Mouse (Mus musculus) lung, embryonic 16.5 days (tissue): ENCODE data around the gene Foxr1. TPM values are rescaled to one million over a fixed set of nuclear protein-coding genes. Genes with fewer than 3 reads are reported as not detected.
A peak's percentile ranks its signal among the peaks of the same experiment; 100 is the strongest.
"Not testable (repeated sequence)": the region's sequence is repeated elsewhere in the genome, so short reads cannot be mapped to it uniquely, and the experiment has no call there.

ENCODE experiments used
- ATAC-seq: fragments of 200-750 bp; cut with Nextera tagmentation; 2 replicates; pipeline ENCODE4 v1.8.0; 2017; ENCODE audit warnings: low read depth, mild to moderate bottlenecking, moderate library complexity
- H3K27ac ChIP-seq: fragments of 300-500 bp; sonication (generic); 2 replicates; pipeline ENCODE4 v1.5.1; 2014; ENCODE audit warnings: mild to moderate bottlenecking, control low read depth, low read length
- H3K27me3 ChIP-seq: fragments of 300-500 bp; sonication (generic); 2 replicates; pipeline ENCODE4 v1.6.1; 2014; ENCODE audit warnings: low read depth, low read length, mixed read lengths; ENCODE audit not compliant: control insufficient read depth, insufficient read depth
- H3K36me3 ChIP-seq: fragments of 300-500 bp; sonication (generic); 2 replicates; pipeline ENCODE4 v1.6.1; 2014; ENCODE audit warnings: low read length; ENCODE audit not compliant: control insufficient read depth, insufficient read depth
- H3K4me1 ChIP-seq: fragments of 300-500 bp; sonication (generic); replicated peaks from 2 replicates; pipeline ENCODE4 v1.6.1; 2014; ENCODE audit warnings: low read length, mixed read lengths; ENCODE audit not compliant: control insufficient read depth, insufficient read depth
- H3K4me2 ChIP-seq: fragments of 300-500 bp; sonication (generic); 2 replicates; pipeline ENCODE4 v1.6.1; 2014; ENCODE audit warnings: low read depth, low read length, control low read depth
- H3K4me3 ChIP-seq: fragments of 300-500 bp; sonication (generic); 2 replicates; pipeline ENCODE4 v1.5.1; 2014; ENCODE audit warnings: mild to moderate bottlenecking, low read length, control low read depth
- H3K9ac ChIP-seq: fragments of 300-500 bp; sonication (generic); 2 replicates; pipeline ENCODE4 v1.6.1; 2014; ENCODE audit warnings: low read length, control low read depth
- H3K9me3 ChIP-seq: fragments of 300-500 bp; sonication (generic); 2 replicates; pipeline ENCODE4 v1.6.1; 2016; ENCODE audit warnings: low read length; ENCODE audit not compliant: control insufficient read depth
- WGBS: fragments of 180-500 bp; shearing (Covaris S2); extraction: QIAGEN DNeasy Blood & Tissue Kit; methylation state at CpG from one replicate; pipeline ENCODE4 v1.1.7; 2014; 5-methylcytosine and 5-hydroxymethylcytosine counted together
- polyA plus RNA-seq: library from polyadenylated mRNA; unstranded; fragments of >200 nt; fragmentation: Nextera tagmentation; extraction: Ambion mirVana; gene quantifications from 2 replicates; pipeline ENCODE4 v1.2.1, GENCODE M21; 2015

Gene Foxr1
- polyA plus RNA-seq, 1 experiment from 2014 or later = not detected

GRCm38 (mm10) chr9:44410647-44411336 lies 30.1 kb downstream of the Foxr1 start:
- Histone ChIP-seq H3K4me1 (peaks cover 10% of the 10 kb centered on the region; the same call in 1 of the 2 replicates), H3K9ac (no peak overlapping the region), H3K4me3 (no peak overlapping the region), H3K27ac (no peak overlapping the region), H3K36me3 (peaks cover 34% of the 10 kb centered on the region), H3K27me3 (no peaks in the 10 kb centered on the region), H3K9me3 (no peaks in the 10 kb centered on the region), H3K4me2 (no peak overlapping the region)
- ATAC-seq = no peak
- 61% methylated on average over 2 of the region's 2 CpGs for WGBS

DNA sequence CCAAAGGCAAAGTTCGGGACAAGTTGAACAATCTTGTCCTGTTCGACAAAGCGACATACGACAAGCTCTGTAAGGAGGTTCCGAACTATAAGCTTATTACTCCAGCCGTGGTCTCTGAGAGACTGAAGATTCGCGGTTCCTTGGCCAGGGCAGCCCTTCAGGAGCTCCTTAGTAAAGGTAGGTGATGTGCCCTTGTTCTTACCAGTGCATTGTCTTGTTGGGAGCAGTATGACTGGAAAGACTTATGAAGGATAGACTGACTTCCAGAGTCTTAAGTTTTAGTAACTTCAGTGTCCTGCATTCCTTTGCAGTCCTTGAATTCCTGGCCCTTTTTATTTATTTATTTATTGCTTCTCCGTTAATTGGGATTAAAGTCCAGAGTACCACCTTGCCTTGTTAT lies 32.2 kb downstream of the Foxr1 start:
- H3K27ac ChIP-seq, ATAC-seq, H3K9me3 ChIP-seq, H3K4me1 ChIP-seq, H3K27me3 ChIP-seq: not testable (repeated sequence)
- Histone ChIP-seq H3K4me3 (peak overlapping the region; percentile 89), H3K9ac (peak overlapping the region; percentile 92), H3K4me2 (peak overlapping the region; percentile 81), H3K36me3 (peaks cover 44% of the 10 kb centered on the region)
- 77% methylated on average over 9 of the region's 9 CpGs for WGBS

- no peaks in the 10 kb centered on the region for H3K27me3 ChIP-seq
- H3K4me3 ChIP-seq = peak overlapping the region; percentile 89
- no peaks in the 10 kb centered on the region for H3K9me3 ChIP-seq
- H3K36me3 ChIP-seq = peaks cover 47% of the 10 kb centered on the region
- no peak for ATAC-seq
- peaks cover 10% of the 10 kb centered on the region; the same call in 1 of the 2 replicates for H3K4me1 ChIP-seq
- H3K4me2 ChIP-seq = peak overlapping the region; percentile 81
- 0% methylated on average over 24 of the region's 24 CpGs for WGBS
- peak overlapping the region; percentile 92 for H3K9ac ChIP-seq
- peak overlapping the region; percentile 99 for H3K27ac ChIP-seq
These were observed 33.2 kb downstream of the Foxr1 start for GRCm38 (mm10) chr9:44407752-44408097.

GRCm38 (mm10) chr9:44406906-44407751 lies 33.8 kb downstream of the Foxr1 start, which contains the start of the genes Rps25 and Trappc4:
TSS of gene Rps25 (plus strand) at chr9:44407139.
TSS of gene Trappc4 (minus strand) at chr9:44407600.
- peak within 1 kb of the TSS; percentile 92 for H3K9ac ChIP-seq
- H3K36me3 ChIP-seq = peaks cover 50% of the 10 kb centered on the region
- H3K4me1 ChIP-seq = peaks cover 10% of the 10 kb centered on the region; the same call in 1 of the 2 replicates
- no peaks in the 10 kb centered on the region for H3K27me3 ChIP-seq
- peak within 1 kb of the TSS; percentile 99 for H3K27ac ChIP-seq
- H3K9me3 ChIP-seq = no peaks in the 10 kb centered on the region
- peak; percentile 97 for ATAC-seq
- peak within 1 kb of the TSS; percentile 89 for H3K4me3 ChIP-seq
- under 1% methylated on average over 51 of the region's 51 CpGs for WGBS
- peak within 1 kb of the TSS; percentile 81 for H3K4me2 ChIP-seq

DNA sequence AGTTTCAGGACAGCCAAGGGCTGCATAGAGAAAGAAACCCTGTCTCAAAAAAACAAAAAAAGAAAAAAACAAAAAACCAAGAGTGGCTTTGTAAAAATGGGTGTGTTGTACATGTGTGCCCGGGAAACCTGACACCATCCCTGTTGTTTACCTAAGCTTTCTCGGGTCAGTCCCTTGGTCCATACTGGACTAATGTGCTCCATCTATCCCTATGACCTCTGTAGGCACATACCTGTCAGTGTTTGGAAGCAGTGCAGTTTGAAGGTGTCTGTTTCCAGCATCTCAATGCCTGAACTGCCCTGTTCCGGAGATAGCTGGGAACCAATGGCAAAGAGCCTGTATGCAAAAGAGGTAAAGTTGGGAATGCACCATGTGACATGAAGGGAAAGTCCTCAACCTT lies 35.9 kb downstream of the Foxr1 start:
- 55% methylated on average over 3 of the region's 3 CpGs for WGBS
- Histone ChIP-seq H3K9me3 (no peaks in the 10 kb centered on the region), H3K36me3 (peaks cover 43% of the 10 kb centered on the region), H3K4me1 (peaks cover 10% of the 10 kb centered on the region; the same call in 1 of the 2 replicates), H3K4me2 (no peak overlapping the region), H3K27me3 (no peaks in the 10 kb centered on the region), H3K27ac (no peak overlapping the region), H3K4me3 (no peak overlapping the region), H3K9ac (no peak overlapping the region)
- ATAC-seq = no peak

- no peak overlapping the region for H3K4me3 ChIP-seq
- ATAC-seq = no peak
- no peak overlapping the region for H3K9ac ChIP-seq
- no peaks in the 10 kb centered on the region for H3K9me3 ChIP-seq
- peaks cover 37% of the 10 kb centered on the region for H3K36me3 ChIP-seq
- WGBS = 69% methylated on average over 4 of the region's 4 CpGs
- no peak overlapping the region for H3K27ac ChIP-seq
- H3K27me3 ChIP-seq = no peaks in the 10 kb centered on the region
- no peak overlapping the region for H3K4me2 ChIP-seq
- peaks cover 12% of the 10 kb centered on the region for H3K4me1 ChIP-seq
These were observed 39.9 kb downstream of the Foxr1 start for GRCm38 (mm10) chr9:44401081-44401480.

GRCm38 (mm10) chr9:44399795-44400114 lies 41.2 kb downstream of the Foxr1 start:
- H3K4me3 ChIP-seq = no peak overlapping the region
- no peak overlapping the region for H3K27ac ChIP-seq
- H3K9ac ChIP-seq = no peak overlapping the region

GRCm38 (mm10) chr9:44399114-44399794 lies 41.7 kb downstream of the Foxr1 start:
- Histone ChIP-seq H3K27ac (no peak overlapping the region), H3K4me2 (no peak overlapping the region), H3K27me3 (no peaks in the 10 kb centered on the region), H3K4me1 (peaks cover 10% of the 10 kb centered on the region), H3K9me3 (no peaks in the 10 kb centered on the region), H3K9ac (no peak overlapping the region), H3K4me3 (no peak overlapping the region), H3K36me3 (peaks cover 29% of the 10 kb centered on the region)
- ATAC-seq = no peak
- 77% methylated on average over 13 of the region's 13 CpGs for WGBS

More at GRCm38 (mm10) chr9:44399795-44400114, 41.2 kb downstream of the Foxr1 start:
- H3K4me2 ChIP-seq = no peak overlapping the region
- 89% methylated on average over 6 of the region's 6 CpGs for WGBS
- H3K9me3 ChIP-seq = no peaks in the 10 kb centered on the region
- peaks cover 10% of the 10 kb centered on the region for H3K4me1 ChIP-seq
- H3K36me3 ChIP-seq = peaks cover 34% of the 10 kb centered on the region
- no peaks in the 10 kb centered on the region for H3K27me3 ChIP-seq
- ATAC-seq = no peak

DNA sequence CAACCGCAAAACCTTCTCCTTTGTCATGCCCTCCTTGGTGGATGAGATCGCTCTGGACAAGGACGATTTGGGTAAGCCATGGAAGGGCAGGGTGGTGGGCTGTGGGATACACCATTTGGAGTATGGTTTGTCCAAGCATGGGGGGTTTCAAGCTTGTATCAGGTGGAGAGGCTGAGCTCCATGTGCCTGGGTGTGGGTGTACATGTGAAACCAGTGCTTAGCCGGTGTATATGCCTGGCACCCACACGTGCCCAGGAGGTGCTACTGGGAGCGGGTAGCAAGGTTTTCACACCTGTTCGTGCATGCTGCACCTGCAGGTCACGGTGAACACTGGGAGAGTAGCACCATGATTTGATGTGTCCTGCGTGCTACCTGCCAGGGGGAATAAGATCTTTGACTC lies 42.4 kb downstream of the Foxr1 start:
- Histone ChIP-seq H3K9ac (no peak overlapping the region), H3K4me2 (no peak overlapping the region), H3K27ac (no peak overlapping the region), H3K36me3 (peaks cover 23% of the 10 kb centered on the region), H3K4me3 (no peak overlapping the region), H3K27me3 (no peaks in the 10 kb centered on the region), H3K4me1 (peaks cover 10% of the 10 kb centered on the region), H3K9me3 (no peaks in the 10 kb centered on the region)
- ATAC-seq = no peak
- WGBS = 77% methylated on average over 9 of the region's 9 CpGs
